Mouse (Mus musculus) midbrain, embryonic 14.5 days (tissue): ENCODE data around the gene Cpox. TPM values are rescaled to one million over a fixed set of nuclear protein-coding genes. Genes with fewer than 3 reads are reported as not detected.

Experiments used
- ATAC-seq: fragments of 200-750 bp; cut with Nextera tagmentation; 2 replicates; pipeline ENCODE4 v1.8.0; 2017; ENCODE audit warnings: moderate number of reproducible peaks, moderate library complexity; ENCODE audit not compliant: low FRiP score, low TSS enrichment
- DNase-seq: peaks from one replicate; pipeline ENCODE4 v3.0.0-alpha.2; 2015
- H3K27ac ChIP-seq: fragments of 300-500 bp; sonication (generic); replicated peaks from 2 replicates; pipeline ENCODE4 v1.5.1; 2014; ENCODE audit warnings: mild to moderate bottlenecking, low read depth, low read length, moderate library complexity
- H3K27me3 ChIP-seq: fragments of 300-500 bp; sonication (generic); 2 replicates; pipeline ENCODE4 v1.6.1; 2014; ENCODE audit warnings: low read length, control low read depth, mixed read lengths; ENCODE audit not compliant: control insufficient read depth, insufficient read depth
- H3K36me3 ChIP-seq: fragments of 300-500 bp; sonication (generic); 2 replicates; pipeline ENCODE4 v1.6.1; 2014; ENCODE audit warnings: low read length, control low read depth; ENCODE audit not compliant: control insufficient read depth, insufficient read depth
- H3K4me1 ChIP-seq: fragments of 300-500 bp; sonication (generic); 2 replicates; pipeline ENCODE4 v1.6.1; 2014; ENCODE audit warnings: mild to moderate bottlenecking, antibody characterized with exemption, low read length, control low read depth; ENCODE audit not compliant: control insufficient read depth, insufficient read depth
- H3K4me2 ChIP-seq: fragments of 300-500 bp; sonication (generic); 2 replicates; pipeline ENCODE4 v1.6.1; 2014; ENCODE audit warnings: mild to moderate bottlenecking, low read length, moderate library complexity
- H3K4me3 ChIP-seq: fragments of 300-500 bp; sonication (generic); replicated peaks from 2 replicates; pipeline ENCODE4 v1.5.1; 2014; ENCODE audit warnings: low read depth, low read length
- H3K9ac ChIP-seq: fragments of 300-500 bp; sonication (generic); replicated peaks from 2 replicates; pipeline ENCODE4 v1.6.1; 2014; ENCODE audit warnings: mild to moderate bottlenecking, low read length, moderate library complexity
- H3K9me3 ChIP-seq: fragments of 300-500 bp; sonication (generic); 2 replicates; pipeline ENCODE4 v1.6.1; 2016; ENCODE audit warnings: low read length, control low read depth, mixed read lengths; ENCODE audit not compliant: control insufficient read depth
- WGBS: fragments of 180-500 bp; shearing (Covaris S2); extraction: QIAGEN DNeasy Blood & Tissue Kit; methylation state at CpG from one replicate; pipeline ENCODE4 v1.1.7; 2014; 5-methylcytosine and 5-hydroxymethylcytosine counted together
- polyA plus RNA-seq: library from polyadenylated mRNA; unstranded; fragments of >200 nt; fragmentation: Nextera tagmentation; extraction: Ambion mirVana; gene quantifications from 2 replicates; pipeline ENCODE4 v1.2.1, GENCODE M21; 2014

Cpox gene
- polyA plus RNA-seq, 1 experiment from 2014 or later = 13.3 TPM

GRCm38 (mm10) chr16:58700174-58700573 is 30.1 kb downstream of the Cpox start:
- H3K27me3 ChIP-seq = no peaks in the 10 kb centered on the region
- WGBS = 78% methylated on average over 6 of the region's 6 CpGs
- no peaks in the 10 kb centered on the region for H3K4me1 ChIP-seq
- H3K9ac ChIP-seq = no peak overlapping the region
- no peak overlapping the region for H3K4me3 ChIP-seq
- DNase-seq = no peak
- no peaks in the 10 kb centered on the region for H3K9me3 ChIP-seq
- no peaks in the 10 kb centered on the region for H3K36me3 ChIP-seq
- ATAC-seq = no peak
- no peak overlapping the region for H3K27ac ChIP-seq
- no peak overlapping the region for H3K4me2 ChIP-seq

GRCm38 (mm10) chr16:58700816-58701424 is 30.8 kb downstream of the Cpox start:
- Histone ChIP-seq H3K36me3 (no peaks in the 10 kb centered on the region), H3K4me1 (no peaks in the 10 kb centered on the region), H3K27ac (no peak overlapping the region), H3K4me2 (no peak overlapping the region), H3K9ac (no peak overlapping the region), H3K9me3 (no peaks in the 10 kb centered on the region), H3K4me3 (no peak overlapping the region), H3K27me3 (no peaks in the 10 kb centered on the region)
- WGBS = 87% methylated on average over 12 of the region's 12 CpGs
- DNase-seq (no peak), ATAC-seq (no peak)

GRCm38 (mm10) chr16:58701779-58702178 is 31.7 kb downstream of the Cpox start:
- WGBS = 81% methylated on average over 6 of the region's 6 CpGs
- H3K27ac ChIP-seq = no peak overlapping the region
- H3K4me3 ChIP-seq = no peak overlapping the region
- H3K4me2 ChIP-seq = no peak overlapping the region
- DNase-seq = no peak
- ATAC-seq = no peak
- no peak overlapping the region for H3K9ac ChIP-seq
- no peaks in the 10 kb centered on the region for H3K27me3 ChIP-seq
- no peaks in the 10 kb centered on the region for H3K36me3 ChIP-seq
- no peaks in the 10 kb centered on the region for H3K9me3 ChIP-seq
- H3K4me1 ChIP-seq = no peaks in the 10 kb centered on the region

GRCm38 (mm10) chr16:58702329-58702932 is 32.3 kb downstream of the Cpox start:
- H3K36me3 ChIP-seq = no peaks in the 10 kb centered on the region

GRCm38 (mm10) chr16:58703382-58704124 is 33.5 kb downstream of the Cpox start:
- Histone ChIP-seq H3K9ac (no peak overlapping the region), H3K27ac (no peak overlapping the region), H3K4me1 (no peaks in the 10 kb centered on the region), H3K27me3 (no peaks in the 10 kb centered on the region), H3K4me2 (no peak overlapping the region), H3K36me3 (no peaks in the 10 kb centered on the region), H3K4me3 (no peak overlapping the region), H3K9me3 (no peaks in the 10 kb centered on the region)
- 57% methylated on average over 10 of the region's 10 CpGs for WGBS
- DNase-seq (no peak), ATAC-seq (no peak)

More at GRCm38 (mm10) chr16:58702329-58702932, 32.3 kb downstream of the Cpox start:
- DNase-seq = no peak
- ATAC-seq = no peak
- WGBS = 85% methylated on average over 10 of the region's 10 CpGs
- H3K4me3 ChIP-seq = no peak overlapping the region
- H3K9ac ChIP-seq = no peak overlapping the region
- no peak overlapping the region for H3K27ac ChIP-seq
- H3K27me3 ChIP-seq = no peaks in the 10 kb centered on the region
- no peaks in the 10 kb centered on the region for H3K4me1 ChIP-seq
- H3K4me2 ChIP-seq = no peak overlapping the region
- H3K9me3 ChIP-seq = no peaks in the 10 kb centered on the region

- H3K36me3 ChIP-seq = no peaks in the 10 kb centered on the region
- H3K4me3 ChIP-seq = no peak overlapping the region
- no peak overlapping the region for H3K4me2 ChIP-seq
- no peaks in the 10 kb centered on the region for H3K4me1 ChIP-seq
- H3K9me3 ChIP-seq = no peaks in the 10 kb centered on the region
- peak; percentile 40; the same call in 1 of the 2 replicates for ATAC-seq
- peak; percentile 14 for DNase-seq
- no peak overlapping the region for H3K9ac ChIP-seq
- no peak overlapping the region for H3K27ac ChIP-seq
- no peaks in the 10 kb centered on the region for H3K27me3 ChIP-seq
These were observed 34.9 kb downstream of the Cpox start for GRCm38 (mm10) chr16:58704999-58705398.

GRCm38 (mm10) chr16:58707276-58707905 is 37.3 kb downstream of the Cpox start:
- Histone ChIP-seq H3K4me1 (no peaks in the 10 kb centered on the region), H3K4me3 (no peak overlapping the region), H3K36me3 (no peaks in the 10 kb centered on the region), H3K27me3 (no peaks in the 10 kb centered on the region), H3K9ac (no peak overlapping the region), H3K27ac (no peak overlapping the region), H3K4me2 (no peak overlapping the region), H3K9me3 (no peaks in the 10 kb centered on the region)
- ATAC-seq (no peak), DNase-seq (no peak)
- WGBS = 92% methylated on average over 4 of the region's 4 CpGs

GRCm38 (mm10) chr16:58708601-58709475 is 38.7 kb downstream of the Cpox start:
- no peak overlapping the region for H3K4me2 ChIP-seq
- 82% methylated on average over 3 of the region's 3 CpGs for WGBS
- H3K27me3 ChIP-seq = no peaks in the 10 kb centered on the region
- H3K36me3 ChIP-seq = no peaks in the 10 kb centered on the region
- DNase-seq = no peak
- no peaks in the 10 kb centered on the region for H3K4me1 ChIP-seq
- H3K9ac ChIP-seq = no peak overlapping the region
- H3K4me3 ChIP-seq = no peak overlapping the region
- H3K27ac ChIP-seq = no peak overlapping the region
- no peak for ATAC-seq
- no peaks in the 10 kb centered on the region for H3K9me3 ChIP-seq
